Mouse (Mus musculus): ENCODE measurements around the gene Plekha5.

Plekha5 gene

DNA sequence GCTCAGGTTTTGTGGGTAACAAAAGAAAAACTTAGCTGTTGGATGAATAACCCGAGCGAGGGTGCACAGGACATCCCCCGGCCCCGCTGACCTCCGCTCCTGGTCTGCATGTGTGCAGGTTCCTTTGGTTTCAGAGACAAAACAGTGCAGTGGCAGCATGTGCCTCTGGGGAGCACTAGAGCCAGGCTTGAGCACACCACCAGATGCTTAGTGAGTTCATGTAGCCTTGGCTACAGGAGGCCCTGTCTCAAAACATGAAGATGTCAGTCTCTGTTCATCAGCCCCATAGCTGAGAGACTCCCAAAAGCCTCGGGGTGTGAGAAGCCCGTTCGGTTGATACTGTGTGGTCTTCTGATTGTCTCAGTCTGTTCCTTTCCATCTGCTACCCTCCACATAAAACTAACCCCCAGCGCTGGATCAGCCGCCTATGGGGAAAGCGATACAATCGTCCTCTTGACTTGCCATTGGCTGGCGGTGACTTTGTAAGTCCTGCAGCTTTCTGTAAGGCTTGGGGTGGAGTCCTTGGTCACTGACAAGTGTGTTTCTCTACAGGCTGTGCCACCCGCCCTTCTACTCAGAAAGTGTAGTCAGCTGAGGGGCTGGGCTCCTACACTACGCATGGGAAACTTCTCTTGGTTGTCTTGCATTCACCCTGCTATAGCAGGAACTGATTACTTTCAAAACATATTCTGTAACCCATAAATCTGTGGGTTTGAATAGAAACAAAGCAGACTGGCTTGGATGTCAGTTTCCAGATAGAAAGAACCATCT lies 32.7 kb downstream of the Plekha5 start:
- DNase-seq: no peak

DNA sequence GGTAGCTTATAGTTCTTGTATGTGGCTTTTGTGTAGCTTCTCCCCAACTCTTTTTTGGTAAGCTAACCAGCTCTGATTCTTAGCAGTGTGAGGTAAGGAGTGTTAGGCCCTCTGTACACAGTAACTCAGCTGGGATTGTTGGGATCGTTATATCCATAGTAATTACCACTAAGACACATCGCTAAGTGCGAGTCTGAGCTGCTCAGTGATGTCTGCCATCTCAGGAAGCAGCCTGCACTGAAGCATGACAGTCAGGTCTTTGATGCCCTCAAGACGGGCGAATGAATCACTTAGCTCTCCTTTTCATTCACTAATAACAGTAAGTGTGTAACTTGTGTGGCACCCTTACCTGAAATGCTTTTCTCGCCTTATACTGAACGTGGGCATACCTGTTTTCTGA lies 36.5 kb downstream of the Plekha5 start:
- no peak for DNase-seq

DNA sequence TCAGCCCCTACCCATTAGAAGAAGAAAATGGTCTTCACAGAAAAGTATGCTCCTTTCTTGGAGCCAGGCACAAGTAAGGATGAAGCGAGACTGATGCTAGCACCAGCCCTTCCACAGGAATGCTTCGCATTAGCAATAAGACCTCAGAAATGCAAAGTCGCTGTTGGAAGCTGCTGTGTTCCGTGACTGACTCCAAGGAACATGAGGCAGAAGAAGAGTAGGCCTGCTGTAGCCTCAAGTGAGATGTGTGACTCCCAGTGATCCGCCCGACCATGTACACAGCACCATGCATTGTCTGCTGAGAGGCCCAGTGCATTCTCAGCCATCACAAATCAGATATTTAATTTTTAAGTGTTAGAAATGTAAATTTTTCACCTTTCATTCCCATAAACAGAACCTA lies 41.0 kb downstream of the Plekha5 start:
- DNase-seq: no peak

DNA sequence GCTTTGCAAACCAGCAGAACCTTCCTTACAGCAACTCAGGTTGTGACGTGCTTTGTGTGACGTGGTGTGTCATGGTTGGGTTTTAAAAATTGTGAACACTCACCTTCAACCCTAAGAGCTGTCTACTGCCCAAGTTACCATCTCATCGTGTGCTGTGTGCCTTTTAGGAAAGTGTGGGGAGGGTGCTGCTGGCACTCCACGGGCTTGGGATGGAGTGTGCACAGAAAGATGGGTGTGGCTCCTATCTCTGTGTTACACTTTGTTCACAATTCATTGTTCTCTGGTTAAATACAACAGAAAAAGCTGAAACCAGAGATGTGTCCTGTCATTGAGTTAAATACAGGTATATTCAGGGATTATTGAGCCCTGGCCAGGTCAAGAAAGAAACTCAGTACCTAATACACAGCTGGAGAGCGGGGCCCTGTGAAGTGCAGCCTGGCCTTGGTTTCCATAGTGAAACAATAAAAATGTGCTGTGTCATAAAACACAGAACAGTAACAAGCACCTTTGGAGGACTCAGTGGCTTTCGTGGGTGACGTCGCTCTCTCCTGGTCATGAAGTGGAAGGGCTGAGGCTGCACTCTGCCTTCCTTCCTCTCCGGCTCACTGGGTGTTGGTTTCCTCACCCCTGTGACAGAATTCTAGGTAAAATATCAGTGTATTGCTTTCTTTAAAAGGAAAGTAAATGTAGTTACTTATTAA lies 42.2 kb downstream of the Plekha5 start:
- DNase-seq: no peak

GRCm38 (mm10) chr6:140466841-140467240 lies 43.0 kb downstream of the Plekha5 start:
- no peak for DNase-seq

DNA sequence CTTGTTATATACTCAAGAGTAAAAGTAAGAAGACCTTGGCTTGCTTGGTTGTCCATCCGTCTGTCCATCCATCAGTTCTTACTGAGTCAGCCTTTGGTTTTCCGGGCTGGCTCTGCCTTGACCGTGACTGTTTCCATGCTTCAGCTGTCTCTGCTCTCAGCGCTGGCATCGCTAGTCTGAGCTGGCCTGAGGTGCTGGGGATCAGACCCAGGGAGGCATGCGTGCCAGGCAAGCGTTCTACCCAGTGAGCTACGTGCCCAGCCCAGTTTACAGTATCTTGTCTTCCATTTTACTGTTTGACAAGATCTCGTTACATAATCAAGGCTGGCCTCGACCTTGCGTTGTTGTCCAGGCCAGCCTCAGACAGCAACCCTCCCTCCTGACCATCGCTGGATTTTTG lies 44.0 kb downstream of the Plekha5 start:
- no peak for DNase-seq

- DNase-seq: no peak
Measured at GRCm38 (mm10) chr6:140469791-140470190, 45.9 kb downstream of the Plekha5 start.

GRCm38 (mm10) chr6:140471751-140472150 lies 47.9 kb downstream of the Plekha5 start:
- DNase-seq: no peak

- DNase-seq: peak; percentile 80
Measured at GRCm38 (mm10) chr6:140472345-140472744, 48.5 kb downstream of the Plekha5 start.

DNA sequence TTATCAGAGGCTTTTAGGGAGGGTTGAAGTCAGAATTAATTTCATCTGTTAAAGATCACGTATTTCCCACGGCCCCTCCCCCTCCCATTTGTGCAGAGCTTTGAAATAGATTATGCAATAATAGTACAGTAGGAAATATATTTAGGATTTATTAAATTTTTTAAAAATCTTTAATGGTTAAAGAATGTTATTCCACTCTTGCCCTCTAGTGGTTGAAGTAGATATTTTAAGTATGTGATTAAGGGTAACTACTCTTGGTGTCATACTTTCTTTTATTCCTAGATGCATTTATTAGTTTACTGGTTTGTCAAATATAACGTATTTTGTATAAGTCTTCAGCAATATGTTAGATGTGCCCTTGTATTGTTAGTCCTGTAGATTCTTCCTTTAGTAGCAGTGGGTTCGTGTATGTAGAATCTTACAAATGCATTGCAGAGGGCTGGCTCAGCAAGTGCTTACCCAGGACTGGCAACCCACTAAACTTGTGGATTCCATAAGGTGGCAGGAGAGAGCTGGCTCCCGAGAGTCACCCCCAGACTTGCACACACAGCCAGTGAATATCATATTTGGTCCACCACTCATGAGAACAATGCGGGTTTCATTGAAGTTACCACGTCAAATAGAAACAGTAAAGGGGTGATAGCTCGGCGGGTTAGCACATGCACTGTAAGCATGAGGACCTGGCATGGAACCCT lies 51.7 kb downstream of the Plekha5 start:
- peak; percentile 74 for DNase-seq

GRCm38 (mm10) chr6:140476981-140477380 lies 53.1 kb downstream of the Plekha5 start:
- DNase-seq: no peak

- no peak for DNase-seq
Measured at GRCm38 (mm10) chr6:140478031-140478430, 54.2 kb downstream of the Plekha5 start.

GRCm38 (mm10) chr6:140478943-140479342 lies 55.1 kb downstream of the Plekha5 start:
- DNase-seq: no peak

DNA sequence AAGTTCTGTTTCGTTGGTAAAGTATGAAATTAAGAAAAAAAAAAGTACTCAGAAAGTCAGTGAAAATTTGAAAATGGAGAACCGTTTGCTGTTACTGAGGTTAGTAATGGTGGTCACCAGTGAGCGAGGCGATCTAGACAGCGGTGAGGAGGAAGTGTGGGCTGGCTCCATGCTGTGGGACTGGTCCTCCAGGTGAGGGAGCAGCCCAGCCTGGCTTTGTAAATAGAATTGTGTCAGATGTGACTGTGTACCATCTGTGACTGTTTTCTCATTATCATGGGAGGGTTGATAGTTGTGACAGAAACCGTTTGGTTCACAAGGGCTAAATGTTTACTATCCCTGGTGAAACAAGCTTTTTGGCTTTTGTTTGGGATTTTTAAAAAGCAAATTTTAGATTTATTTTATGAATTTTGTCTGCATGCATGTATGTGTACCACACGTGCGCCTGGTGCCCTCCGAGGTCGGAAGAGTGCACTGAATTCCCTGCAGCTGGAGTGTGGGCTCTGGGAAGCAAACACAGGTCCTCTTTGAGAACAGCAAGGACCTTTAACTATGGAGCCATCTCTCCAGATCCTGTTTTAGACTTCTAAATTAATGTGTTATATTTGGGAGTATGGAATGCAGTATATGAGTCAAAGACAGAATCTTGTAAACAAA lies 56.7 kb downstream of the Plekha5 start:
- peak; percentile 71 for DNase-seq

DNA sequence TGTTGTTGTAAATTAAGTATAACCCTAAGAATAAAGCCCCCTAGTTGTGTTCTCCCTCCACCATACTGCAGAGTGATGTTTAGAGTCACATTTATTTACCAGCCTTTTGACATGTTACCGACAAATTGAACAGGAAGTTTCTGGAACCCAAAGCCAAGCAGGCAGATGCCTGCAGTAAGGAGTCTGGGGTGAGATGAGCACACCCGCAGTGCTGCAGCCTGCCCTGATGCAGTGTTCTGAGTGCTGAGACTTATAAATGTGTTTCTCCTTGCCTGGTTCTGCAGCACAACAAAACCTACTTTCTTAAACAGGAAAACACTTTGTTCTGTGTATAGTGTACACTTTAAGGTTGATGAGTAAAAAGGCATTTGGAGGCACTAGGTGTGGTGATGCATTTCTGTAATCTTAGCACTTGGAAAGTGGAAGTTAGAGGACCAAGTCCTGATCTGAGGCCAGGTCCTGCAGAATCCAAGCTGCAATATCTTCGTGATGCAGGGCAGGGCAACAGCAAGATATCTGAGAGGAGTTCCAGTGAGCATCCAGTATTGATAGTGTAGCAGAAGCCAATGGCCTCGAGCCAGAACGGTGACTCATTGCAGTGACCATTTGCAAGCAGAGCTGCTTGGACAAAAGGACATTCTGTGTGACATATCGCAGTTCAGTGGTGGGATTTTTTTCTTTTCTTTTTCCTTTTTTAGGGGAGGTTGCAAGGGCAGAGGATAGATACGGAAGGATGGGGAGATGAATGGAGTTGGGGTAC lies 58.0 kb downstream of the Plekha5 start:
- DNase-seq: peak; percentile 90

GRCm38 (mm10) chr6:140484170-140484569 lies 60.3 kb downstream of the Plekha5 start:
- peak; percentile 83 for DNase-seq

DNA sequence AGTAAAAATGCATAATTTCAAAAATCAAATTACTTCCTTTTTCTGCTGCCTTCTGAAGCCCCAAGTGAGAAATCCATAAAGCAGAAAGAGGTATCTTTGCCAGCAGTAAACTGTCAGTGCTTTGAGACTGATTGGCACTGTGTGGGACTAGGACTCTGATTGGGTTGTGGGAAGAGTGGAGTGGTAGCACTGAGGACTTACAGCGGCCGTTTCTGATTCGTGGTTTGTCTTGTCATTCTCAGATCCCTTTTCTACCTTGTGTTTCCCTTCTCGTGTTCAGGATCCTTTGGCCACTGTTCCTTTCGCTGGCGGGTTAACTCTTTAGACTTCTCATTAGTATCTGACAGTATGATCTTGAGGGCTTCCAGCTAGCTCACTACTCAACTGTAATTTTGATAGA lies 61.8 kb downstream of the Plekha5 start:
- no peak for DNase-seq

- no peak for DNase-seq
Measured at GRCm38 (mm10) chr6:140486685-140487084, 62.8 kb downstream of the Plekha5 start.

GRCm38 (mm10) chr6:140487489-140487888 lies 63.6 kb downstream of the Plekha5 start:
- DNase-seq: no peak

DNA sequence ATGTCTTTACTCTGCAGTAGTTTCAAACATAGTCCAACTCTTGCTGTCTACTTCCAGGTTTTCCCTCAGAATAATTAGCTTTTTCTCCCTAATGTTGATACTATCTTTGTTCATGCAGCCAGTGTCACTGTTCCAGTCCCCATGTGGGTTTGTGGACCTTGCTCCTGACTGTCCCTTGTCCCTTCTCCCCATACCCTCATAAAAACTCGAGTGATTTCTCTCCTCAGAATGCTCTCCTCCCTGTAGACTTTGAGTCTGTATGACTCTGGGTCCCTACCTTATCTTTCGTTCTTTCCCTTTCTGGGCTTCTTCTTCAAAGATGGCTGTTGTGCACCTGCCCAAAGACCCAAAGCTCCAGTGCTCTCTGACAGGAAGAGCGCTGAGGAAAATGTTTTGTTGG lies 64.8 kb downstream of the Plekha5 start:
- DNase-seq: no peak

- DNase-seq: no peak
Measured at GRCm38 (mm10) chr6:140489570-140489969, 65.7 kb downstream of the Plekha5 start.

GRCm38 (mm10) chr6:140490220-140490619 lies 66.4 kb downstream of the Plekha5 start:
- DNase-seq: no peak

Measured in cerebellum, adult 9-11 months (tissue).